Mouse (Mus musculus) skeletal muscle tissue, adult 2 months (tissue): Measurements from ENCODE around the gene Tnp2.

Experiments used
- DNase-seq: peaks from one replicate; pipeline ENCODE4 v3.0.0-alpha.2; 2012; ENCODE audit warnings: low read depth, low spot score

The Tnp2 gene

GRCm38 (mm10) chr16:10769661-10770060 lies 18.8 kb downstream of the Tnp2 start:
- DNase-seq = no peak

GRCm38 (mm10) chr16:10768821-10769220 lies 19.6 kb downstream of the Tnp2 start:
- no peak for DNase-seq

GRCm38 (mm10) chr16:10767158-10767557 lies 21.3 kb downstream of the Tnp2 start:
- DNase-seq = peak; percentile 53

GRCm38 (mm10) chr16:10764323-10764722 lies 24.1 kb downstream of the Tnp2 start:
- DNase-seq = no peak

- no peak for DNase-seq
Measured at GRCm38 (mm10) chr16:10763540-10764264, 24.8 kb downstream of the Tnp2 start.

- DNase-seq = no peak
Measured at GRCm38 (mm10) chr16:10762569-10763180, 25.8 kb downstream of the Tnp2 start.

- DNase-seq = peak; percentile 47
Measured at GRCm38 (mm10) chr16:10761182-10761581, 27.3 kb downstream of the Tnp2 start.

- no peak for DNase-seq
Measured at GRCm38 (mm10) chr16:10756168-10756567, 32.3 kb downstream of the Tnp2 start.

- DNase-seq = no peak
Measured at GRCm38 (mm10) chr16:10754521-10755296, 33.8 kb downstream of the Tnp2 start.

- DNase-seq = no peak
Measured at GRCm38 (mm10) chr16:10749824-10750223, 38.6 kb downstream of the Tnp2 start.

- no peak for DNase-seq
Measured at GRCm38 (mm10) chr16:10749226-10749625, 39.2 kb downstream of the Tnp2 start.

GRCm38 (mm10) chr16:10741082-10741481 lies 47.4 kb downstream of the Tnp2 start:
- DNase-seq = peak; percentile 53

GRCm38 (mm10) chr16:10739854-10740398 lies 48.5 kb downstream of the Tnp2 start:
- DNase-seq = peak; percentile 79

- DNase-seq = peak; percentile 64
Measured at GRCm38 (mm10) chr16:10738866-10739265, 49.6 kb downstream of the Tnp2 start.
